Mouse (Mus musculus) spleen, postnatal 4 days (tissue): Measurements from ENCODE around the gene Bglap.

Source experiments
- DNase-seq, 2 experiments: peaks; one replicate each; pipeline ENCODE4 v3.0.0; 2022; ENCODE audit warnings: low spot score in 2 of 2

Gene Bglap

GRCm38 (mm10) chr3:88352907-88353306, 31.4 kb downstream of the Bglap start:
- DNase-seq: no peak

- no peak for DNase-seq
Measured at GRCm38 (mm10) chr3:88350732-88351131, 33.5 kb downstream of the Bglap start.

- DNase-seq: no peak
Measured at GRCm38 (mm10) chr3:88339006-88339405, 45.3 kb downstream of the Bglap start.

- DNase-seq: no peak
Measured at GRCm38 (mm10) chr3:88338316-88338715, 45.9 kb downstream of the Bglap start.

GRCm38 (mm10) chr3:88337367-88338020, 46.8 kb downstream of the Bglap start:
- DNase-seq: no peak

GRCm38 (mm10) chr3:88336058-88337013, 47.9 kb downstream of the Bglap start, which contains the start of the genes Tmem79 and Smg5:
Gene Tmem79, minus strand, starts transcription at chr3:88336148.
Gene Smg5, plus strand, starts transcription at chr3:88336260.
- peak; percentile 97 to 98 for DNase-seq

GRCm38 (mm10) chr3:88335436-88336053, 48.7 kb downstream of the Bglap start:
- DNase-seq: no peak

- DNase-seq: no peak
Measured at GRCm38 (mm10) chr3:88334902-88335435, 49.3 kb downstream of the Bglap start.

- no peak for DNase-seq
Measured at GRCm38 (mm10) chr3:88334029-88334658, 50.1 kb downstream of the Bglap start.
